Mouse (Mus musculus) embryonic facial prominence, embryonic 14.5 days (tissue): ENCODE data around the gene Ubp1. TPM values are rescaled to one million over a fixed set of nuclear protein-coding genes. Genes with fewer than 3 reads are reported as not detected.

Experiments
- ATAC-seq: fragments of 200-750 bp; cut with Nextera tagmentation; 2 replicates; pipeline ENCODE4 v1.8.0; 2017; ENCODE audit warnings: low read depth, moderate number of reproducible peaks, moderate TSS enrichment
- DNase-seq: peaks from one replicate; pipeline ENCODE4 v3.0.0-alpha.2; 2015; ENCODE audit warnings: low spot score
- H3K27ac ChIP-seq: fragments of 300-500 bp; sonication (generic); replicated peaks from 2 replicates; pipeline ENCODE4 v1.5.1; 2014; ENCODE audit warnings: low read depth, mild to moderate bottlenecking, low read length, moderate library complexity
- H3K27me3 ChIP-seq: fragments of 300-500 bp; sonication (generic); replicated peaks from 2 replicates; pipeline ENCODE4 v1.6.1; 2014; ENCODE audit warnings: low read length; ENCODE audit not compliant: control insufficient read depth, insufficient read depth
- H3K36me3 ChIP-seq: fragments of 300-500 bp; sonication (generic); 2 replicates; pipeline ENCODE4 v1.6.1; 2014; ENCODE audit warnings: low read length, mixed read lengths; ENCODE audit not compliant: control insufficient read depth, insufficient read depth
- H3K4me1 ChIP-seq: fragments of 300-500 bp; sonication (generic); 2 replicates; pipeline ENCODE4 v1.6.1; 2014; ENCODE audit warnings: antibody characterized with exemption, low read length; ENCODE audit not compliant: control insufficient read depth, insufficient read depth
- H3K4me2 ChIP-seq: fragments of 300-500 bp; sonication (generic); 2 replicates; pipeline ENCODE4 v1.6.1; 2014; ENCODE audit warnings: low read depth, mild to moderate bottlenecking, low read length, moderate library complexity, mixed read lengths
- H3K4me3 ChIP-seq: fragments of 300-500 bp; sonication (generic); 2 replicates; pipeline ENCODE4 v1.5.1; 2014; ENCODE audit warnings: low read depth, mild to moderate bottlenecking, low read length
- H3K9ac ChIP-seq: fragments of 300-500 bp; sonication (generic); 2 replicates; pipeline ENCODE4 v1.6.1; 2014; ENCODE audit warnings: low read depth, mild to moderate bottlenecking, low read length, moderate library complexity, mixed read lengths
- H3K9me3 ChIP-seq: fragments of 300-500 bp; sonication (generic); 2 replicates; pipeline ENCODE4 v1.6.1; 2016; ENCODE audit warnings: low read length; ENCODE audit not compliant: control insufficient read depth
- WGBS: fragments of 180-500 bp; shearing (Covaris S2); extraction: QIAGEN DNeasy Blood & Tissue Kit; methylation state at CpG from one replicate; pipeline ENCODE4 v1.1.7; 2014; 5-methylcytosine and 5-hydroxymethylcytosine counted together
- polyA plus RNA-seq: library from polyadenylated mRNA; unstranded; fragments of >200 nt; fragmentation: Nextera tagmentation; extraction: Ambion mirVana; gene quantifications from 2 replicates; pipeline ENCODE4 v1.2.1, GENCODE M21; 2014

The Ubp1 gene
- polyA plus RNA-seq, 1 experiment from 2014 or later, result 35.1 TPM

DNA sequence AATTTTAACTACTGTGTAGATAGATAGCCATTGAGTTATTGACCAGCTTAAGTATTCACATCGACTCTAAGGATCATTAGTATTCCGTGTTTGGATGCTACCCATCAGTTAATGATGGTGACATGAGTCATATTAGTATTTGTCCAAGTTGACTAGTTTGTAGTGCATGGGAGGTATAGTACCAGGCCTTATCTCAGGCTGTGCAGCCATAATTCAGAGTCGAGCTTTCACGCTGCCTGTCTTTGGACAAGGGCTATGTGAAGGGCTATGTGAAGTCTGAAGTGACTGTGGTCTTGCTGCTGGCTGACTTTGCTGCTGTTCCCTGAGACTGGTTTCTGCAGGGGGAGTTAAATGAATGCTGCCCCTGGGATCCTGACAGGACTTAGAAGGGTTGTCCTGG lies 27.0 kb downstream of the Ubp1 start:
- Histone ChIP-seq H3K4me2 (no peak overlapping the region), H3K36me3 (peaks cover 80% of the 10 kb centered on the region)

GRCm38 (mm10) chr9:113963718-113964117 lies 33.0 kb downstream of the Ubp1 start:
- no peaks in the 10 kb centered on the region for H3K9me3 ChIP-seq
- ATAC-seq (no peak), DNase-seq (no peak)
- no peak overlapping the region for H3K27ac ChIP-seq
- no peak overlapping the region for H3K9ac ChIP-seq
- H3K27me3 ChIP-seq, result no peaks in the 10 kb centered on the region
- no peaks in the 10 kb centered on the region for H3K4me1 ChIP-seq
- peaks cover 95% of the 10 kb centered on the region for H3K36me3 ChIP-seq
- no peak overlapping the region for H3K4me2 ChIP-seq
- no peak overlapping the region for H3K4me3 ChIP-seq

More for the DNA sequence above, 27.0 kb downstream of the Ubp1 start:
- H3K4me1 ChIP-seq, result no peaks in the 10 kb centered on the region
- ATAC-seq (no peak), DNase-seq (no peak)
- H3K9me3 ChIP-seq, result no peaks in the 10 kb centered on the region
- WGBS, result 97% methylated on average over 4 of the region's 4 CpGs
- H3K27me3 ChIP-seq, result no peaks in the 10 kb centered on the region
- no peak overlapping the region for H3K9ac ChIP-seq
- no peak overlapping the region for H3K4me3 ChIP-seq
- H3K27ac ChIP-seq, result no peak overlapping the region

DNA sequence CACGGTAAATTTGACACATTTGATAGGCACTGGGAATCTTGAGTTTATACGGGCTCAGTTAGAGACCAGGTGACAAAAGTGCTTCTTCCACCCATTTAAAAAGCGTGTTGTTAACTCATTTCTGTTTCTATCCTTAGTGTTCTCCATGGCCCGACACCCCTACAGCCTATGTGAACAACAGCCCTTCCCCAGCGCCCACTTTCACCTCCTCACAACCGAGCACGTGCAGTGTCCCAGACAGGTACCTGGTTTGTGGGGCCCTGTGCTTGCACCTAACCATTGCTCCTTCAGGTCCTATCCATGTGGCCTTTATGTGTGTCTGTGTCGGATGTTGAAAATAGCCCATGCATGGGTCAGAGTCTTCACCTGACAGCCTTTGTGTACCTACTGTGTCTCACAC lies 33.7 kb downstream of the Ubp1 start:
- no peak for DNase-seq

DNA sequence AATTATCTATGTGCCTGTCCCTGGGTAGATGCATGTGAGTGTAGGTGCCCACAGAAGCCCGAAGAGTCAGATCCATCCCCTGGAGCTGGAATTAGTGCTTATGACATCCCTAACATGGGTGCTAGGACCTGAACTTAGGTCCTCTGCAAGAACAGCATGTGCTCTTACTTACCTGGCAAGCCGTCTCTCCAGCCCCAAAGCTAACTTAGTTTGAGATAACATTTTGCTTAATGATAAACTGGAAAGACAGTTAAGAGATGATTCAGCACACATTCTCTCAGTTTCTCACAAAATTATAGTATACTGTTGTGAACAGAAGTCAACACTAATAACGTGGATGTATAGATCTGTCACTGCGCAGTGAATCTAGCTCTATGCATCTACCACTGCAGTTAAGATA lies 36.1 kb downstream of the Ubp1 start:
- no peak overlapping the region for H3K9ac ChIP-seq
- peaks cover 96% of the 10 kb centered on the region for H3K36me3 ChIP-seq
- ATAC-seq (no peak), DNase-seq (no peak)
- no peaks in the 10 kb centered on the region for H3K9me3 ChIP-seq
- no peak overlapping the region for H3K27ac ChIP-seq
- H3K4me3 ChIP-seq, result no peak overlapping the region
- no peak overlapping the region for H3K4me2 ChIP-seq
- H3K4me1 ChIP-seq, result no peaks in the 10 kb centered on the region
- no peaks in the 10 kb centered on the region for H3K27me3 ChIP-seq
- 92% methylated on average over 4 of the region's 4 CpGs for WGBS

More for the DNA sequence above, 33.7 kb downstream of the Ubp1 start:
- H3K27ac ChIP-seq, result no peak overlapping the region
- no peak overlapping the region for H3K4me2 ChIP-seq
- H3K9ac ChIP-seq, result no peak overlapping the region
- no peaks in the 10 kb centered on the region for H3K9me3 ChIP-seq
- no peaks in the 10 kb centered on the region for H3K27me3 ChIP-seq
- H3K36me3 ChIP-seq, result peaks cover 95% of the 10 kb centered on the region
- H3K4me3 ChIP-seq, result no peak overlapping the region
- ATAC-seq, result no peak
- no peaks in the 10 kb centered on the region for H3K4me1 ChIP-seq
- 96% methylated on average over 8 of the region's 8 CpGs for WGBS

DNA sequence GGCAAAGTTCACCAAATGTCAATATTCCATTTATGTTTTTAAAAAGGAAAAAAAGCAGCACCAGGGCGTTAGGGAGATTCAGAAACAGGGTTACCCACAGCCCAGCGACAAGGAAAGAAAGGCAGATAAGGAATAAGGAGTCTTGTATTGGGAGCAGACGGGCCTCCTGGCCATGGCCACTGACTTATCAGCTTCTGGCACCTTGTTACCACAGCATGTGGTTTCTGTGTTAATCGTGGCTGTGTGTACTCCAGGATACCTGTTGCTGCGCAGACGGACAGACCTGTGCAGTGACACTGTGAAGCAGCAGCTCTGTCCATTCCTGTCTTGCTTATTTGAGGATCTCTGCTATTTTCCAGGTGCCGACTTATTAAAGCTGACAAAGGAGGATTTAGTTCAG lies 38.2 kb downstream of the Ubp1 start:
- WGBS, result 92% methylated on average over 7 of the region's 7 CpGs
- no peaks in the 10 kb centered on the region for H3K4me1 ChIP-seq
- H3K4me3 ChIP-seq, result no peak overlapping the region
- no peak overlapping the region for H3K9ac ChIP-seq
- ATAC-seq (no peak), DNase-seq (no peak)
- no peak overlapping the region for H3K27ac ChIP-seq
- H3K9me3 ChIP-seq, result no peaks in the 10 kb centered on the region
- no peak overlapping the region for H3K4me2 ChIP-seq
- H3K36me3 ChIP-seq, result peaks cover 94% of the 10 kb centered on the region
- H3K27me3 ChIP-seq, result no peaks in the 10 kb centered on the region

GRCm38 (mm10) chr9:113969399-113969798 lies 38.7 kb downstream of the Ubp1 start:
- Histone ChIP-seq H3K9ac (no peak overlapping the region), H3K27me3 (no peaks in the 10 kb centered on the region), H3K36me3 (peaks cover 94% of the 10 kb centered on the region), H3K4me1 (no peaks in the 10 kb centered on the region), H3K4me2 (no peak overlapping the region), H3K9me3 (no peaks in the 10 kb centered on the region), H3K27ac (no peak overlapping the region), H3K4me3 (no peak overlapping the region)
- no peak for ATAC-seq
- no peak for DNase-seq
- WGBS, result 97% methylated on average over 8 of the region's 8 CpGs

DNA sequence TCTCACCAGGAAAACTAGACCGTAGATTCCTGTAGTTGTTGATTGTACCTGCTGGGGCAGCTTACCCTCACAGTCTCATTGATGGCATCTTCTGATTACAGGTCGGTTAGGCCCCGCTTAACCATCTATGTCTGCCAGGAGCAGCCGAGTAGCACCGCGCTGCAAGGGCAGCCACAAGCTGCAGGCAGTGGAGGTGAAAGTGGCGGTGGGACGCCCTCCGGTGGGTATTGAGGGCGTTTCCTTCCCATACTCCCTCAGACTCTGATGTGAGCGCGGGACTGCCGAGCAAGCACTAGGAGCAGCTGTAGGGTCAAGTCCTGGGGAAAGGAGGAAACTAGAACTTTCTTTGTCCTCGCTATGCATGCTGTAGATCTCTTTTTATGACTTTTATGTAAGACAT lies 39.3 kb downstream of the Ubp1 start:
- no peak overlapping the region for H3K27ac ChIP-seq
- H3K4me1 ChIP-seq, result no peaks in the 10 kb centered on the region
- no peaks in the 10 kb centered on the region for H3K27me3 ChIP-seq
- no peak overlapping the region for H3K4me3 ChIP-seq
- no peak for DNase-seq
- H3K9me3 ChIP-seq, result no peaks in the 10 kb centered on the region
- H3K4me2 ChIP-seq, result no peak overlapping the region
- no peak for ATAC-seq
- peaks cover 94% of the 10 kb centered on the region for H3K36me3 ChIP-seq
- no peak overlapping the region for H3K9ac ChIP-seq
- WGBS, result 91% methylated on average over 14 of the region's 14 CpGs

GRCm38 (mm10) chr9:113971615-113972014 lies 40.9 kb downstream of the Ubp1 start:
- no peaks in the 10 kb centered on the region for H3K9me3 ChIP-seq
- H3K9ac ChIP-seq, result no peak overlapping the region
- WGBS, result 70% methylated on average over 8 of the region's 8 CpGs
- H3K27ac ChIP-seq, result no peak overlapping the region
- H3K4me3 ChIP-seq, result no peak overlapping the region
- DNase-seq (no peak), ATAC-seq (no peak)
- H3K4me2 ChIP-seq, result no peak overlapping the region
- no peaks in the 10 kb centered on the region for H3K4me1 ChIP-seq
- H3K36me3 ChIP-seq, result peaks cover 96% of the 10 kb centered on the region
- no peaks in the 10 kb centered on the region for H3K27me3 ChIP-seq

GRCm38 (mm10) chr9:113973857-113974256 lies 43.1 kb downstream of the Ubp1 start:
- ATAC-seq, result no peak
- peaks cover 94% of the 10 kb centered on the region for H3K36me3 ChIP-seq

More at GRCm38 (mm10) chr9:113973857-113974256, 43.1 kb downstream of the Ubp1 start:
- WGBS, result 87% methylated on average over 4 of the region's 4 CpGs
- no peak overlapping the region for H3K27ac ChIP-seq
- no peaks in the 10 kb centered on the region for H3K4me1 ChIP-seq
- H3K9me3 ChIP-seq, result no peaks in the 10 kb centered on the region
- H3K4me3 ChIP-seq, result no peak overlapping the region
- H3K27me3 ChIP-seq, result no peaks in the 10 kb centered on the region
- H3K9ac ChIP-seq, result no peak overlapping the region
- no peak overlapping the region for H3K4me2 ChIP-seq
- DNase-seq, result no peak
